Mouse (Mus musculus) lung, embryonic 14.5 days (tissue): Measurements from ENCODE around the gene Snx20. TPM values are rescaled to one million over a fixed set of nuclear protein-coding genes. Genes with fewer than 3 reads are reported as not detected.

Experiments
- ATAC-seq: fragments of 200-750 bp; cut with Nextera tagmentation; 2 replicates; pipeline ENCODE4 v1.8.0; 2017; ENCODE audit warnings: mild to moderate bottlenecking, moderate TSS enrichment, moderate library complexity; ENCODE audit not compliant: insufficient read depth
- DNase-seq: peaks from one replicate; pipeline ENCODE4 v3.0.0-alpha.2; 2015
- H3K27ac ChIP-seq: fragments of 300-500 bp; sonication (generic); 2 replicates; pipeline ENCODE4 v1.5.1; 2014; ENCODE audit warnings: low read depth, mild to moderate bottlenecking, moderate library complexity
- H3K27me3 ChIP-seq: fragments of 300-500 bp; sonication (generic); 2 replicates; pipeline ENCODE4 v1.6.1; 2014; ENCODE audit warnings: low read length, control low read depth; ENCODE audit not compliant: insufficient read depth
- H3K36me3 ChIP-seq: fragments of 300-500 bp; sonication (generic); 2 replicates; pipeline ENCODE4 v1.6.1; 2014; ENCODE audit warnings: control low read depth; ENCODE audit not compliant: insufficient read depth
- H3K4me1 ChIP-seq: fragments of 300-500 bp; sonication (generic); 2 replicates; pipeline ENCODE4 v1.6.1; 2014; ENCODE audit warnings: antibody characterized with exemption, control low read depth; ENCODE audit not compliant: insufficient read depth
- H3K4me2 ChIP-seq: fragments of 300-500 bp; sonication (generic); 2 replicates; pipeline ENCODE4 v1.6.1; 2014; ENCODE audit warnings: mild to moderate bottlenecking
- H3K4me3 ChIP-seq: fragments of 300-500 bp; sonication (generic); 2 replicates; pipeline ENCODE4 v1.5.1; 2014; ENCODE audit warnings: low read depth, low read length
- H3K9ac ChIP-seq: fragments of 300-500 bp; sonication (generic); 2 replicates; pipeline ENCODE4 v1.6.1; 2014
- H3K9me3 ChIP-seq: fragments of 300-500 bp; sonication (generic); 2 replicates; pipeline ENCODE4 v1.6.1; 2016; ENCODE audit warnings: low read depth, low read length, control low read depth
- CTCF ChIP-seq: IDR thresholded peaks from 2 replicates; pipeline ENCODE4 v1.5.1; 2016; ENCODE audit warnings: antibody characterized with exemption, low read depth
- WGBS: fragments of 180-500 bp; shearing (Covaris S2); extraction: QIAGEN DNeasy Blood & Tissue Kit; methylation state at CpG from one replicate; pipeline ENCODE4 v1.1.7; 2014; 5-methylcytosine and 5-hydroxymethylcytosine counted together
- polyA plus RNA-seq: library from polyadenylated mRNA; unstranded; fragments of >200 nt; fragmentation: Nextera tagmentation; extraction: Ambion mirVana; gene quantifications from 2 replicates; pipeline ENCODE4 v1.2.1, GENCODE M21; 2014

Gene Snx20
- polyA plus RNA-seq, 1 experiment from 2014 or later: 2.9 TPM

- H3K27ac ChIP-seq: no peak overlapping the region
- no peak for TF ChIP-seq CTCF
- 57% methylated on average over 14 of the region's 14 CpGs for WGBS
- H3K9me3 ChIP-seq: no peaks in the 10 kb centered on the region
- DNase-seq: peak; percentile 21
- H3K4me2 ChIP-seq: peak overlapping the region; percentile 93
- ATAC-seq: peak; percentile 22
- H3K36me3 ChIP-seq: no peaks in the 10 kb centered on the region
- peaks cover 24% of the 10 kb centered on the region; the same call in 1 of the 2 replicates for H3K27me3 ChIP-seq
- peak overlapping the region; percentile 55 for H3K4me3 ChIP-seq
- peak overlapping the region; percentile 73 for H3K9ac ChIP-seq
- H3K4me1 ChIP-seq: no peaks in the 10 kb centered on the region
Observed at GRCm38 (mm10) chr8:88628001-88628774, 7.7 kb downstream of the Snx20 start.

GRCm38 (mm10) chr8:88627265-88627991 is 8.5 kb downstream of the Snx20 start:
- DNase-seq (peak; percentile 94), ATAC-seq (peak; percentile 84)
- Histone ChIP-seq H3K4me2 (peak overlapping the region; percentile 93), H3K36me3 (no peaks in the 10 kb centered on the region), H3K4me3 (peak overlapping the region; percentile 55), H3K4me1 (no peaks in the 10 kb centered on the region), H3K9ac (peak overlapping the region; percentile 73), H3K27me3 (peaks cover 25% of the 10 kb centered on the region; the same call in 1 of the 2 replicates), H3K27ac (no peak overlapping the region), H3K9me3 (no peaks in the 10 kb centered on the region)
- TF ChIP-seq CTCF: no peak
- under 1% methylated on average over 105 of the region's 105 CpGs for WGBS

DNA sequence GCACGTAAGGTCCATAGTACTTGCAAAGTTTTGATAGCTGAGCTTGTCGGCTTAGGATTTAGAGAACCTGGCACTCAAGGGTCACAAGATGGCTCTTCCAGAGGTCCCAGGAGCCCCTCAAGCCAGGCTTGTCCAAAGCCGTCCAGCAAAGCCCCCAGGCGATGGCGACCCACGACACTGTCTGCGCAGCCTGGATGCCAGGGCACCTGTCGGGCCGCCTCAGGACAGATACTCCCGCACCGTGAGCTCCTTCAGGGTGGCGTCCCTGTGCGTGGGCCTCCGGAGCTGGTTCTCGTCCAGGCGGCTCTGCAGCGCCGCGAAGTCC is 9.0 kb downstream of the Snx20 start:
- ATAC-seq (no peak), DNase-seq (no peak)
- WGBS: 13% methylated on average over 19 of the region's 19 CpGs
- Histone ChIP-seq H3K9ac (peak overlapping the region; percentile 73), H3K36me3 (no peaks in the 10 kb centered on the region), H3K4me1 (no peaks in the 10 kb centered on the region), H3K4me3 (peak overlapping the region; percentile 55), H3K27ac (no peak overlapping the region), H3K27me3 (peaks cover 27% of the 10 kb centered on the region; the same call in 1 of the 2 replicates), H3K9me3 (no peaks in the 10 kb centered on the region), H3K4me2 (peak overlapping the region; percentile 93)
- no peak for TF ChIP-seq CTCF

DNA sequence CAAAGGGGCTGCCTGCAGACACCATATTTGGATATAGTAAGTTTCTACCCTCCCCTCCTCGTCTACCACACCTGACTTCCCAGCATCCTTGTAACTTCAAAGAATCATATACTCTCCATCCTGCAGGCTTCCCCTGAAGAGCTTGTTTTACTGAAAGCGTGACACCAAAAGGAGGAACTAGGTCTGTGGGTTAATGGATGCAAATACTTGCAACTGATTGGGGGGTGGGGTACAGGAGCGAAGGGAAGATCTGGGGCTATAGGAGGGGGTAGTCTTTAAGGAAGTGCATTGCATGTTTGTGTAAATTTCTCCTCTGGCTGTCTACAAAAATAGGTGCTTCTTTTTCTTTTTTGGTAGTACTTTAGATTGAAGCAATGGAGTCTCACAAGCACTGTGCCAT is 9.5 kb downstream of the Snx20 start:
- Histone ChIP-seq H3K9me3 (no peaks in the 10 kb centered on the region), H3K27me3 (peaks cover 27% of the 10 kb centered on the region; the same call in 1 of the 2 replicates), H3K9ac (no peak overlapping the region), H3K4me3 (no peak overlapping the region), H3K4me2 (peak overlapping the region; percentile 93; the same call in 1 of the 2 replicates), H3K4me1 (no peaks in the 10 kb centered on the region), H3K36me3 (no peaks in the 10 kb centered on the region), H3K27ac (no peak overlapping the region)
- DNase-seq: no peak
- WGBS: 53% methylated on average over 3 of the region's 3 CpGs
- no peak for ATAC-seq
- TF ChIP-seq CTCF: no peak

- no peak overlapping the region for H3K4me3 ChIP-seq
- H3K9ac ChIP-seq: no peak overlapping the region
- WGBS: 78% methylated on average over 3 of the region's 3 CpGs
- H3K27me3 ChIP-seq: peaks cover 27% of the 10 kb centered on the region; the same call in 1 of the 2 replicates
- no peak overlapping the region for H3K27ac ChIP-seq
- no peaks in the 10 kb centered on the region for H3K9me3 ChIP-seq
- H3K4me2 ChIP-seq: no peak overlapping the region
- TF ChIP-seq CTCF: no peak
- DNase-seq (no peak), ATAC-seq (no peak)
- no peaks in the 10 kb centered on the region for H3K36me3 ChIP-seq
- no peaks in the 10 kb centered on the region for H3K4me1 ChIP-seq
Observed at GRCm38 (mm10) chr8:88624276-88624675, 11.7 kb downstream of the Snx20 start.

DNA sequence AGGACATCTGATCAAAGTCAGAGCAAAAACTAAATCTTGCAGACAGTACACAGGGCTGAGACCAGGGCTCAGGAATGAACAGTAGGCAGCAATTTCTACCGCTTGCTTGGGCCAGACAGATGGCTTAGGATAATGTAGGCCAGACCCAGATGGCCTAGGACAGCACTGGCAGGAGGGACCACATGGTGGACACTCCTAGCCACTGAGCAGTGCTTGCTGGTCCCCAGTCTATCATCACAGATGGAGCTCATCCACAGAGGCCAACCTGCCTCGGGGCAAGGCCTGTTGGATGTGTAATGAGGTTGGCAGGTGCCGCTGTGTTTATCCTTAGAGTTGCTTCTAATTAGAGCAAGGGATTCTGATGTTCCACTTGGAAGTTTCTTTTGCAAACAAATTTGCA is 12.6 kb downstream of the Snx20 start:
- ATAC-seq: no peak
- Histone ChIP-seq H3K27me3 (peaks cover 22% of the 10 kb centered on the region; the same call in 1 of the 2 replicates), H3K4me3 (no peak overlapping the region), H3K4me1 (no peaks in the 10 kb centered on the region), H3K4me2 (no peak overlapping the region), H3K27ac (no peak overlapping the region), H3K36me3 (no peaks in the 10 kb centered on the region), H3K9me3 (no peaks in the 10 kb centered on the region), H3K9ac (no peak overlapping the region)
- DNase-seq: no peak
- 81% methylated on average over 3 of the region's 3 CpGs for WGBS
- TF ChIP-seq CTCF: no peak

DNA sequence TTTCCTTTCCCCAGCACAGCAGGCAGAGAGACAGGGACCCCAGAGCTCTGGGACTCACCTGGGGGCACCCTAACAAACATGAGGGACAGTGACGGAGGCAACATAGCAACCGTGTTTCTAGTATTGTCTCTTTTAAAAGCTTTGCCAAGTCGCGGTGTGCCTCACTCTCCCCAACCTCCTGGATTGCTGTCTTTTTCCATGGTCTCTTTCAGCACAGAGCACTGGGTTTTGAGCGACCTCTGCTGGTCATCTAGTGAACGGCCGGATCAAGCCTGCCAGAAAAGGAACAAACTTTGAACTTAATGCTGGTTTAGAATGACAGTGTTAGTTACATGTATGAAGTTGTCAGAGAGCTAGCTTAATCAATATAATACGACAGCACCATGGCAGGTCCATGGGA is 14.5 kb downstream of the Snx20 start:
- H3K36me3 ChIP-seq: no peaks in the 10 kb centered on the region
- 1% methylated on average over 8 of the region's 8 CpGs for WGBS
- H3K9me3 ChIP-seq: no peaks in the 10 kb centered on the region
- no peak overlapping the region for H3K4me2 ChIP-seq
- ATAC-seq (peak; percentile 46; the same call in 1 of the 2 replicates), DNase-seq (peak; percentile 92)
- H3K4me3 ChIP-seq: no peak overlapping the region
- H3K27me3 ChIP-seq: peaks cover 13% of the 10 kb centered on the region; the same call in 1 of the 2 replicates
- no peak overlapping the region for H3K9ac ChIP-seq
- no peak overlapping the region for H3K27ac ChIP-seq
- H3K4me1 ChIP-seq: no peaks in the 10 kb centered on the region
- peak; percentile 97 for TF ChIP-seq CTCF
